8 mouse cellular contexts compared by ENCODE assay signal in genomic region chr7:101050724-101051550, GRCm38 (mm10). TPM values are rescaled to one million over a fixed set of nuclear protein-coding genes. Genes with fewer than 3 reads are reported as not detected.
DNase-seq lines count a peak whose midpoint lies in the region; ATAC-seq and TF ChIP-seq lines count a peak whose summit lies in the region.

No protein-coding gene starts in this region.

- peaks cover 5% of the 10 kb centered on the region; the same call in 1 of the 2 replicates for H3K4me1 ChIP-seq in liver, embryonic 12.5 days
- H3K4me1 ChIP-seq in bone marrow, adult 2 months (ENCODE audit: control insufficient read depth, insufficient read depth, low read length) = peaks cover 2% of the 10 kb centered on the region; the same call in 1 of the 2 replicates
- H3K4me1 ChIP-seq in intestine, postnatal 0 days (replicated peaks; ENCODE audit: control insufficient read depth, insufficient read depth, low read length) = no peaks in the 10 kb centered on the region

- 0 out of 2 replicates have a peak, but pooled peaks have one; percentile 24 for ATAC-seq in liver, embryonic 12.5 days
- ATAC-seq in intestine, postnatal 0 days = peak; percentile 20

- H3K9ac ChIP-seq in liver, embryonic 12.5 days = no peak overlapping the region
- H3K9ac ChIP-seq in intestine, postnatal 0 days (ENCODE audit: low read depth, low read length) = no peak overlapping the region

- 36% methylated on average over 13 of the region's 13 CpGs for WGBS in liver, embryonic 12.5 days (ENCODE audit: insufficient replicate concordance)
- 36% methylated on average over 13 of the region's 13 CpGs for WGBS in bone marrow, adult 2 months
- 66% methylated on average over 13 of the region's 13 CpGs for WGBS in intestine, postnatal 0 days

- no peak overlapping the region for H3K27ac ChIP-seq in liver, embryonic 12.5 days
- peak overlapping the region; percentile 33 for H3K27ac ChIP-seq in bone marrow, adult 2 months (ENCODE audit: control insufficient read depth, insufficient read depth, low read depth, low read length, poor library complexity)
- no peak overlapping the region for H3K27ac ChIP-seq in intestine, postnatal 0 days (ENCODE audit: low read depth, low read length)

- no peak for DNase-seq in liver
- DNase-seq in ES-CJ7 (ENCODE audit: low read depth, low spot score) = peak; percentile 9
- DNase-seq in thymus, postnatal 10 days (ENCODE audit: low spot score in 2 of 2) = no peak
- no peak for DNase-seq in cerebellum, postnatal 10 days
- DNase-seq in embryo, embryonic 9.5 days (ENCODE audit: extremely low spot score) = no peak

- no peak for TF ChIP-seq CTCF in bone marrow, adult 2 months (IDR thresholded peaks at IDR 0.05; ENCODE audit: control insufficient read depth, insufficient read depth, low read length)
- no peak for TF ChIP-seq CTCF in intestine, postnatal 0 days (IDR thresholded peaks at IDR 0.05; ENCODE audit: low read depth)

- no peak for TF ChIP-seq POLR2A in bone marrow, adult 2 months (IDR thresholded peaks at IDR 0.05; ENCODE audit: borderline replicate concordance, control insufficient read depth, low read depth, low read length)

- no peaks in the 10 kb centered on the region for H3K27me3 ChIP-seq in liver, embryonic 12.5 days (replicated peaks)
- H3K27me3 ChIP-seq in intestine, postnatal 0 days (replicated peaks; ENCODE audit: control insufficient read depth, insufficient read depth, low read length) = no peaks in the 10 kb centered on the region

- no peaks in the 10 kb centered on the region for H3K36me3 ChIP-seq in liver, embryonic 12.5 days
- H3K36me3 ChIP-seq in intestine, postnatal 0 days (ENCODE audit: control insufficient read depth, insufficient read depth) = no peaks in the 10 kb centered on the region

- no peak overlapping the region for H3K4me2 ChIP-seq in liver, embryonic 12.5 days
- no peak overlapping the region for H3K4me2 ChIP-seq in intestine, postnatal 0 days (replicated peaks; ENCODE audit: low read depth)

- no peaks in the 10 kb centered on the region for H3K9me3 ChIP-seq in liver, embryonic 12.5 days (replicated peaks)
- H3K9me3 ChIP-seq in intestine, postnatal 0 days (ENCODE audit: control insufficient read depth) = no peaks in the 10 kb centered on the region

- no peak overlapping the region for H3K4me3 ChIP-seq in liver, embryonic 12.5 days
- H3K4me3 ChIP-seq in bone marrow, adult 2 months (replicated peaks; ENCODE audit: control insufficient read depth, low read depth, low read length) = no peak overlapping the region
- H3K4me3 ChIP-seq in intestine, postnatal 0 days (ENCODE audit: low read depth, low read length) = no peak overlapping the region

RNA-seq across cellular contexts. Expression of gene P2ry2, which starts 38.3 kb away (rescaled TPM):
- 1.2 TPM in 2 replicates for polyA plus RNA-seq in liver, embryonic 12.5 days (2016; fragmentation: Nextera tagmentation; extraction: Ambion mirVana)
- 0.72 and 0.82 TPM in 2 replicates for polyA plus RNA-seq in bone marrow, adult 2 months (2011; ENCODE audit: insufficient read depth, insufficient read length, low replicate concordance, missing spikeins)
- 2.0 and 2.6 TPM in 2 replicates for polyA plus RNA-seq in intestine, postnatal 0 days (2015; fragmentation: Nextera tagmentation; extraction: Ambion mirVana)

RNA-seq across cellular contexts. Expression of gene Fchsd2, which starts 41.7 kb away (rescaled TPM):
- 8.0 and 8.8 TPM in 2 replicates for polyA plus RNA-seq in liver, embryonic 12.5 days (2016; fragmentation: Nextera tagmentation; extraction: Ambion mirVana)
- 7.2 and 22.6 TPM in 2 replicates for polyA plus RNA-seq in bone marrow, adult 2 months (2011; ENCODE audit: insufficient read depth, insufficient read length, low replicate concordance, missing spikeins)
- 20.1 and 26.1 TPM in 2 replicates for polyA plus RNA-seq in intestine, postnatal 0 days (2015; fragmentation: Nextera tagmentation; extraction: Ambion mirVana)
